Mouse (Mus musculus) megakaryocyte, embryonic 14.5 days (primary cell): Measurements from ENCODE around the gene Cyb561.

Experiments used
- FLI1 ChIP-seq: IDR thresholded peaks from 2 replicates; pipeline ENCODE4 v1.6.1; 2012; ENCODE audit warnings: low read length, inconsistent platforms, mixed read lengths
- GATA1 ChIP-seq: IDR thresholded peaks from 3 replicates; pipeline ENCODE4 v1.6.1; 2012; ENCODE audit warnings: mixed read lengths, low read length, inconsistent platforms, borderline replicate concordance

- TF ChIP-seq GATA1 (no peak), FLI1 (no peak)
Observed at GRCm38 (mm10) chr11:105922769-105923663, 30.1 kb downstream of the Cyb561 start.
